Mouse (Mus musculus) ZHBTc4 (cell line): ENCODE results near the gene Nme8.

ENCODE experiments used
- DNase-seq: peaks from one replicate; pipeline ENCODE4 v3.0.0-alpha.2; 2011; ENCODE audit warnings: low read depth, low spot score

The Nme8 gene

DNA sequence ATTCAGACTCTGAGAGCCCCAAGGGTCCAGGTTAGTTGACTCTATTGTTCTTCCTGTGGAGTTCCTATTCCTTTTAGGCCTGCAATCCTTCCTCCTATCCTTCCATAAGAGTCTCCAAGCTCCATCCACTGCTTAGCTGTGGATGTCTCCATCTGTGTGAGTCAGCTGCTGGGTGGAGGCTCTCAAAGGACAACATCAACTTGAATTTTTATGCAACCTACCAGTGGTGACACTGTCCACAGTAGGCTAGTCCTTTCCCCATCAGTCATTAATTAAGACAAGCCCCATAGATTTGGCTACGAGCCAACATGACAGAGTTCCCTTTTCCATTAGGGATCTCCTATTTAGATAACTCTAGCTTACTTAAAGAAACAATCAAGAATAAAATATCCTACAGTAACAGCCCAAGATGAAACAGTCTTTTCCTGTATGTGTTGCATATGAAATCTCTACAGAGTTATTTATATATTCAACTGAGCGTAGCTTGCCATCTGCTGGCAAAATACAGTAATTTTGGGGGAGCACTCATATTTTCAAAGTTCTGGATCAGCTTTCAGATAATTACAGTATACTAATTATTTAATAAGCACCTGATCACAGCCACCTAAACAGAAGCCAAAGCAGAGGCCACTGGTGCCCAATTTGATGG is 57.3 kb downstream of the Nme8 start:
- DNase-seq = no peak

DNA sequence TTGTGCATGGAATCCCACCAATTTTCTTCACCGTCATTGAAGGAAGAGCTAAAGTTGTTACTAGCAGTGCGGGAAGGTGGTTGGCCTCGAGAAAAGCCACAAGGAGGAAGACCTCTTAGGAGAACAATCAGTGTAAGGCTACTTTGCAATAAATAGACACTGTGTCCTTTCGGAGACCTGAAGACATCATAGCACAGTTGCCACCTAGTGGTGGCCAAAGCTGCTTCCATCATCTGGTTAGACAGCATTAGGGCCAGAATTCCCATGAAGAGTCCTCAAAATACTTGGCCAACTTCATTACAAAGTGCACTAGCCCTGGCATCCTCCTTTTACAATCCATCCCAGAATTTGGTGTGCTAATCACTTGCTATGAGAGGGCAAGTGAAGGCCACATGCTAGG is 61.5 kb downstream of the Nme8 start:
- peak; percentile 73 for DNase-seq

DNA sequence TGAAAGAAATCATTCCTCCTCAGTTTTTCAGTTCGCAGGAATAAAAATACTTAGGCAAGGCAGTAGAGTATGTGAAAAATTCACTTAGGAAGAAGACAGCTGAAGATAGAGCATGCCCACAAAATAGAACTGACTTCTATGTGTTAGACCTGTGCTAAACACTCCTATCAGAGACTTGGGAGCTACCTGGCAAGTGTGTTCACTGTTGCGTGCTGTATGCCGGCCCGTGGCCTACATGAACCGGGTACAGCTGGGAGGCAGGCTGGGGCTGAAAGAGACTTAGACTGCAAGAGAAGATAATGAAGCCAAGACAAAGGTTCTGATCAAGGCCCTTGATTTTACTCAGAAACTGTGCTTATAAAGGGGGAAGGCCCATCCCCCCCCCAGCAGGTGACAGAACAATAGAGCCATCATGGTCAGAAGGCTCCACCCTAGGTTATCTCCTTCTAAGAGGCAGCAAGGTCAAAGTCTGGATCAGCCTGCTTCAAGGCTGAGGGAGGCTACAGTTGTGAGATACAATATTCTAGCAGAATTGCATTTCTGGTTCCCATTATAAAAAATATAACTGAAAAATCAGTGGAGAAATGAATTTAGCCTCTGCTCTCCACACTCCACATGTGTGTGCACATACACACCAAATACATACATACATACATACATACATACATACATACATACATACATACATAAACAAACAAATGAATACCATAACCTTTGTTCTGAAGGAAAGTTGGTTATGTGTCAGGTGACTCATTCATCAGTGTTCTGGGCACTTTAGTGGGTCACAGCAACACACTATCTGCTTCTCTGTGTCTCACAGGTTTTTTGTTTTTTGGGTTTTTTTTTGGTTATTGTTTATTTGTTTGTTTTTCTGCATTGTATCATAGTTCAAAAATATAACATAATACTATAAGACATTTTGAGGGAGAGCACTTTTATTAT is 66.6 kb downstream of the Nme8 start:
- DNase-seq = peak; percentile 90

DNA sequence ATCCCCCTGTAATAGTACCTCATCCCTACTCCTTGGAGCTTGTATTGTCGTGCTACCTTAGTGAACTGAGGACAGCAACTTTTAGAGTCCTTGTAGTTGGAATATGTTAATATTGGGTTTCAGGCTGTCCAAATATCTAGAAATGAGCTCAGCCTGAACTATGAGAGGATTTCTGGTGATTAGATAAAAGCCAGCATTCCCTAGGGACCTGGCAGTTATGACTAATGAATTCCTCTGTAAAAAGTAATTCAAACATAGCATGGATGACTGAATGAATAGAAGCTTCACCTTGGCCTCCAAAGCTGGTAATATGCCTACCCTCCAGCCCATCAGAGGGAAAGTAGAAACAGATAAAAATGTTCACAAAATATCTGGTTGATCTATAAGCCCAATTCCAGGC is 71.1 kb downstream of the Nme8 start:
- no peak for DNase-seq

DNA sequence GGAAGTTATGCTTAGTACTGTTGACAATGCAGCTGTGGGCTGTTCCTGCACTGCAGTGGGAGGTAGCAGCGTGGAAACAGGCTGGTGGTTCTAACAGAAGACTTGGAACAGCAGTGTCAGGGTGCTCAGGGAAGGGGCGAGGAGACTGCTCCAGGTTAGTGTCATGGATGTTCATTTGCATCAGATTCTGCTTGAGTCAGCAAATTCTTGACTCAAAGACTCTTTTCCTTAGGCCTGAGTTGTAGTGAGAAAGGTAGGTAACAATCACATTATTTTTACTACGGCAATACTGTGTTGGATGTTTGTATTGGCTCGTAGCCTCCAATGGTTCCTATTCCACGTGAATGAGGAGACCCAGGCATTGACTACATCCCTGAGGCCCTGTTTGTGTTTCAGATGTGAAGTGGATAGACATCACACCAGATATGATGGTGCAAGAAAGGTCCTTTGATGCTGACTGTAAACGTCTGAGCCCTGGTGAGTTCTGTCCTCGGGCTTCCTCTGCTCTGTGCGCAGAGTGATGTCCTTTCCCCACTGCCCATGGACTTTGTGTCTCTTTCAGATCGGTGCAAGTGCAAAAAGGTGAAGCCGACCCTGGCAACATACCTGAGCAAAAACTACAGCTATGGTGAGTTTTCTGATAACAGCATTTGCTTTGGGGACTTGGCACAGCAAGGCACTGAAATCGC is 72.8 kb downstream of the Nme8 start:
- DNase-seq = no peak

DNA sequence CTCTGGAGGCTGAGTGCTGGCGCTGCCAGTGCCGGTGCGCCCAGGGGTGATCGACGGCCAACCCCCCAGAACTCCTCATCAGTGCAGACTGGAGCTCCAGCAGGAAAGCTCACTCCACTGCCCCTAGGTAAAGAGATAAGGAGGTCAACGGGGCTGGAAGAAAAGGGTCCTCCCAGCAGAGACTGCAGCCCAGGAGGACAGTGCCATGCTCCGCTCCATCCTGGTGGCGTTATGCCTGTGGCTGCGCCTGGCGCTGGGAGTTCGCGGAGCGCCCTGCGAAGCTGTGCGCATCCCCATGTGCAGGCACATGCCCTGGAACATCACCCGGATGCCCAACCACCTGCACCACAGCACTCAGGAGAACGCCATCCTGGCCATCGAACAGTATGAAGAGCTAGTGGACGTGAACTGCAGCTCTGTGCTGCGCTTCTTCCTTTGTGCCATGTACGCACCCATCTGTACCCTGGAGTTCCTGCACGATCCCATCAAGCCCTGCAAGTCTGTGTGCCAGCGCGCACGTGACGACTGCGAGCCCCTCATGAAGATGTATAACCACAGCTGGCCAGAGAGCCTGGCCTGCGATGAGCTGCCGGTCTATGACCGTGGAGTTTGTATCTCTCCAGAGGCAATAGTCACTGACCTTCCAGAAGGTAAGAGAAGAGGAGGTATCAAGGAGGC is 74.2 kb downstream of the Nme8 start:
- DNase-seq = peak; percentile 54

DNA sequence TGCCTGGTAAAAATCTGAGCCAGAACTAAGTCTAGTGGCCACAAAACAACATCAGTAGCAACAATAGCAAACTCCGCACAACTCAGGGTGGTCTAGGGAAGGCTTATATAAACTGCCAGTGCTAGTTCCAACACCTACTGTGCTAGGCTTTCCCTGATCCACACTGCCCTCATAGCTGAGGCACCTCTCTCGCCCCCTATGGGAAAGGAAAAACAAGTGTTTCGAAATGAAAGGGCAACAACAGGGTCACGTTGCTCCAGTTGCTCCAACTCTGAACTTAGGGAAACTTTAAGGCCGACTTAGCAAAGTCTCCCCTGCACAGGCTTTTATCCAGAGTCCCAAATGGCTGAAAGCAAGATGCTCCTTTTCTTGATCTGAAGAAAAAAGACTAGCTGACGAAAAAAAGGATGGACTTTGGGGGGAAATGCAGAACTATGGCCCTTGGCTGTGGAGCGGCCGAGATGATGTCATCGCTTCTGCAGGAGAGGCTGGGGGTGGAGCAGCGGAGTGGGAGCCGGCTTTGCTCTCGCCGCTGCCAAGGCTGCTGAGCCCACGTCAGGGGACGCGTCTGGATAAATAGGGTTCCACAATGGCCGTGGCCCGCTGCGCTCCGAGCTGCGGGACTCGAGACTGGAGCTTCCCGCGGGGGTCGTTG is 74.9 kb downstream of the Nme8 start, which contains the start of gene Sfrp4:
TSS of gene Sfrp4 (plus strand) at position 532 of the 655 bp plus-strand sequence.
- DNase-seq = peak; percentile 83

DNA sequence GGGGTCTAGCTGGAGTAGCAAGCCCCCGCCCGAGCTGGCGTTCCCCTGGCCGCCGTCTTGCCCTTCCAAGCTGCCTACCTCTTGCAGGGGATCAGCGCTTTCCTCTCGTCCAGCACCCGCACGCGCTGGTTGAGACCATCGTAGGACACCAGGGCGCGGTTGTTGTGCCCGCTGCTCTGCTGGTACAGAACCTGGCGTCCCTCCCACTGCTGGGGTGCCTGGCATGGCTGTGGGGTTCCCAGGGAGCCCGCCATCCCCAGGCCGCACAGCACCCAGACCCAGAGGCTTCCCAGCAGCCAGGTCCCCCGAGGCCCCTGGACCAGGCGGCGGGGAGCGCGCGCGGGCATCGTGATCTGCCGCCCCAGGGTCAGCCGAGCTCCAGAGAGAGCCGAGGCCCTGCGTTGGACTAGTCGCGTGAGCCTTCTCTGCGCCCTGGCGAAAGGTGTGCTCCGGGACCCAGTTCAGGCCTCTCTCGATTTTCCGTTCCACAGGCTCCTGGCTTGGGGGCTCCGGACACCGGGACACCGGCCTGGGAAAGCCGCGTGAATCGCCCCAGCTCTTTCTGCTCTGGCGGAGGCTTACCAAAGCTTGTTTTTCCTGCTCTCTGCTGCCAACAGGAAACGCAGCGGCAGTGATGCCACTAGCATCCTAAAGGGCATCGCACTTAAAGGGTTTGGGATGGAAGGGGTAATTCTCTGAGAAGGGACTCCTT is 78.2 kb downstream of the Nme8 start, which contains the start of gene Epdr1:
TSS of gene Epdr1 (minus strand) at position 712 of the 712 bp plus-strand sequence.
- peak; percentile 85 for DNase-seq

DNA sequence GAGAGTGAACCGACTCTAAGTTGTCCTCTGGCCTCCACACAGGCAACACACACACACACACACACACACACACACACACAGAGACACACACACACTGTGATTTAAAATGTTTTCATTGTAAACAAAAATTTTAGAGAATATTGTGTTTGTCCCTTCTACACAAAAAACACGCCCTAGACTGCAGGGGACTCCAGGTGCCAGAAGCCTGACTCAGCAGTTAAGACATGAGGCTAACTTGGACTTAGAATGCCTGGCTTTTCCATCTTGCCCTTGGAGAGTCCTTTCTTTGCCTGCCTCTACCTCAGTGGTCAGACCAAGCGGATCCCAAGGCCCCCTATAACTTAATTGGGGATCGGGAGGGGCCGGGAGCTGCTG is 78.8 kb downstream of the Nme8 start:
- DNase-seq = peak; percentile 36

DNA sequence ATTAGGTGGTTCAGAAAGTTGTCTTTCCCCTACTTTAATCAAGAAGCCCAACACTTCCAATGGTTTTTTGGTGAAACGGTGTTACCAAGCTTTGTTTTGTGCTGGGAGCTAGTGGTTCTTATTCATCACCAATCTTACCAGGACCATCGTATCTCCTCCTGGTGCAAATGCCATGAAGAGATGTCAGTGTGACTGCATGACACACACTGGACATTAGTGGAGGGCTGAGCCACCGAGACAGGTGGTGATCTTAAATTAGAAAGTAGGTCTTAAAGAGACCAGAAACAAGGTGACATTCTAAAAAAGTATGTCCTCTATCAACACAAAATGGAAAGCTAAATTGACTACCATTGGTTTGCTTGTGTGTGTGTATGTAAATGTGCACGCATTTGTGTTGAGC is 79.5 kb downstream of the Nme8 start:
- DNase-seq = no peak

DNA sequence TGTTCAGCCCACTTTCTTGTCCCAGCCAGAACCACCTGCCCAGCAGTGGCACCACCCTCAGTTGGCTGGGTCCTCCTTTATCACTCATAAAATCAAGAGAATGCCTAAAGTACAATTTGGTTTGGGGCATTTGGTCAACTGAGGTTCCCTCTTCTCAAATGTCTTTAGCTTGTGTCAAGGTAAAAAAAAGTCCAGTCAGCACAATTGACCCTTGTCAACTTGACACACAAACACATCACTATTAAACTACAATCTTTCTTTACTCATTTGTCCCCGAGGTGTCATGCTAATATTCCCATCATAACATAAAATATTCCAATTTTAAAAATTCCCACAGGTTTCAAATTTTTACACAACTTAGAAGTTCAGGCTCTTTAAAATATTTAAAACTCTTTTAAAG is 83.3 kb downstream of the Nme8 start:
- no peak for DNase-seq

DNA sequence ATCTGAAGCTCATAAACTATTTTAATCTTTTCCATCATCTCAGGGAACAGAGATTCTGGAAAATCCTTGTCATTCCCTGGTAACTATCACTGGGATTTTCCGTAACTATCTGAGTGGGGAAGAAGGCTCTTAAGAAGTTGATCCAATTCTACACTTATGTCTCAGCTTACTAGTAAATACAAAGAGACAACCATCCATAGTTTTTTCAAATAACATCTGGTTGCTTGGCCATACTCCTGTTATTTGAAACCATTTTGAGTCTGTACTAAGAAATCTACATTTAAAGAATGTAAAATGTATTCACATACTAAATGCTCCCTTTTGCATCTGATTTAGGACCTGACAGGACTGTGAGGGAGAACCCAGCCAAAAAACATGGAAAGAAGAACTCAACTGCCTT is 84.2 kb downstream of the Nme8 start:
- DNase-seq = no peak

DNA sequence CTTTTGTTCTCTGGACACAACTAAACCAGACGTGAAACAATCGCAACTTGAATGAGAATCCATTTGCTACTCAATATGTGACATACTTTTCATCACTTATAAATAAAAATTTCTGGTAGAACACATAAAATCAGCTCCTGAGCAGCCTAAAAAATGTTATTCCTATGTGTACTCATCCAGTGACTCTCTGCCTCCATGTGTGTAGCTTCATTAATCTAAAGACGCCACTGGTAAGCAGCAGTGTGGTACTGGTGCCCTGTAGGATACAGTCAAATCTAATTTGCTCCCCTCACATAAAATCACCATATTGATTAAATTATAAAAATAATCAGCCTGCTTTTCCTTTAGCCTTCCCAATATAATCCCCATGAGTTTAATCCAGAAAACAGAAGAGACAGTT is 84.6 kb downstream of the Nme8 start:
- DNase-seq = no peak

DNA sequence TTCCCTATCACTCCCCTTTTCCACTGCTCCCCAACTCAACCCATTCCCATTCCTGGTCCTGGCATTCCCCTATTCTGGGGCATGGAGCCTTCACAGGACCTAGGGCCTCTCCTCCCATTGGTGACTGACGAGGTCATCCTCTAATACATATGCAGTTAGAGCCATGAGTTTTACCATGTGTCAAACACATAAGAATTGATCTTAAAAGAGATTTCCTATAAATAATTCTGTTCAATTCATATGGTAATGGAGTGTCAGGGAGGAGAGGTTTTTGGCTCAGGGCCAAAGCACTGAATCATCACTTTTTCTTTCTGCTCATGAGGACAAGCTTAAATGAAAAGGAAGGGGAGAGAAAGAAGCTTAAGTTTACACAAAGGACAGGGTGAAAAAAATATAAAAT is 85.2 kb downstream of the Nme8 start:
- DNase-seq = peak; percentile 18

DNA sequence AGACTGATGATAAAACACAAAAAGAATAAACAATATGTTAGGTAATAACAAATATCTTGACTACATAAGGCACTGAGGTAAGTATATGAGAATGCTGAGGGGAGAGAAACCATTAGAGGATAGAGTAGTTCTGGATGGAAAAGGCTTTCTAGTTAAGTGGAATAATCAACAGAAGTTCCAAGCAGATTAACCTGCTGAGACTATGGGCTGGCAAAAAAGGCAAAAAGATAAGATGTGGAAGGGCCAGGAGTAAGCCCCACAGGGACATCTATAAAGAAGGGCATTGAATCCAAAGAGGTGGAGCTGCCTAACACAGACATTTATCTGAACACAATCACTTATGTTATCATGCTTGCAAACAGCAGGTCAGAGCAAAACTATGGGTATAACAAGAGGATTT is 89.5 kb downstream of the Nme8 start:
- DNase-seq = no peak

DNA sequence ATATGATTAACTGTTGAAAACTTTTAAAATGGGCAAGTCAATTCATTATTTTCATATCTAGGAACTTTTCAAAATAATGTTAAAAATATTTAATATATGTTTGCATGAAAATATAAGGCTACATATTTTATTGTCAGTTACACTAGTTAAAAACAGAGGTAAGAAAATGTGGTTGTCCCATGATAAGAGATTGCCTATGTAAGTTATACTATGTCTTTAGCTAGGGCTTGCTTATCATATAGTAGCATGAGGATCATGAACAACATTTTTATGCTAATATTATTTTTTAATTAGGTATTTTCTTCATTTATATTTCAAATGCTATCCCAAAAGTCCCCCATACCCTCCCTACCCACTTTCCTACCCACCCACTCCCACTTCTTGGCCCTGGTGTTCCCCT is 92.7 kb downstream of the Nme8 start:
- DNase-seq = no peak

DNA sequence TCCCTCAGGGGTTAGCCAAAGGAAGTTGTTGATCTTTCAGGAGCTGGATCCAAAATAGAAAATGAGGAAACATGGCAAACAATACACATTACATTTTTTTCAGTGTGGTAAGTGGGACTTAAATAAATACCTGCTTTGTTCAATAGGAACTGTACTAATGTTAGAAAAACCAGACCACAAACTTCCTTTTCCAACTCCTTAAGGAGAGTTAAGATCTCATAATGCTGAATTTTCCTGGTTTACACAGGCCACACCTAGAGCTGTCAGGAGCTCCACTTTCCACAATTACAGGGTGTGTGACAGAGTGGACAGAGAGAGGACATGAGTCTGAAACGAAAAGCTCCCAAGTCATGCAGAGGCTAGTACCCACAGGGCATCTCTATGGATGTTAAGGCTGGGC is 93.9 kb downstream of the Nme8 start:
- DNase-seq = no peak

DNA sequence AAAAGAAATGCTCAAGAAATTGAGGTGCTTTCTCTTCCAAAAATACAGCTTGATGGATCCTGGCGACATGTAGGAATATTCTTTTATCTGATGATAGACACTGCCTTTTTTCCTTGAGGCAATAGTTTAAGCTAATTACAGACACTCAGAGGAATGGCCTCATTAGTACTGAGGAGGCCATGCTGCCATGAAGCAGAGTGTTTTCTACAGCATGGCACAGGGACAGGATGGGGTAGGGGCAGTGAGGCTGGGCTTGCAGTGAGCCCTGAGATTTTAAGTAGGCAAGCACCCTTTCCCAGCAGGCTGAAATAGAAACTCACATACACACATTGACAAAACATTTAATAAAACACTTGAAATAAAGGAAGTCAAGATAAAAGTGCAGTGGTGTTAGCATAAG is 95.1 kb downstream of the Nme8 start:
- DNase-seq = no peak

DNA sequence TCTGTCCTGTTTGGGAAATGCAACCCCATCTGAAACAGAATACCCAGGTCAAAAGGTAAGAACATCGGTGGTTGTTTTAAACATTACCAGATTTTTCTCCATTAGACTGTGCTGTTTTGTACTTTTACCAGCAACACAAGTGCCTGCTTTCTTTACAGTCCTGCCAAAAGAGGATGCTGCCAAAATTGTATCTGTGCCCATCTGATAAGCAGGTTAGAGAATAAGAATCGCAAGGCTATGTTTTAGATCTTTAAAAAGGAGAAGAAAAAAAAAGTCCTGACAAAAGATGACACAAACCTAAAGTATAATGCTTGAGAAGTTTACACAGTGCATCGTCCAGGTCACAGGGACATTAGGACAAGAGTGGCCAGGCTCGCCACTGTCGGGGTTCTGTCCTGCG is 98.4 kb downstream of the Nme8 start:
- no peak for DNase-seq

DNA sequence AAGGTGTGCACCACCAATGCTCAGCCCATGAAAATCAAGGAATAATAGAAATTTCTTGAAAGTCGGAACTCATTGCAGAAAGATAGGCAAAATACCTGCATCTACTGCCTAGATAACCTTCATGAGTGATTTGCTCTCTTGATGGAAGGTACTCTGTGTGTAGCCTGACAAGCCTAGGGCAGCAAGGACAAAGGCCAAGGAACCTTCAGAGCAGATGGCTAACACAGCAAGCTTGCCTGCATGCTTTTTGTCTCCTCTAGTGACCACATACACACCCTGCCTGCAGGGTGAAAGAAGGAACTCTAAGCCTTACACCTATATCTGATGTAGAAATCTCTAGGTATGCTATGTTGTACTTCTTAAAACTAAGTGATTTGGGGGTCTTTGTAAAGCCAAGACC is 102.5 kb downstream of the Nme8 start:
- no peak for DNase-seq
